Mouse (Mus musculus) left cerebral cortex, adult 2 months (tissue): ENCODE data around the gene Zfp322a. TPM values are rescaled to one million over a fixed set of nuclear protein-coding genes. Genes with fewer than 3 reads are reported as not detected.
"Not testable (repeated sequence)": the region's sequence is repeated elsewhere in the genome, so short reads cannot be mapped to it uniquely, and the experiment has no call there.

Experiments
- DNase-seq, 2 experiments: peaks; one replicate each; pipeline ENCODE4 v3.0.0; 2021 to 2022; ENCODE audit warnings: low spot score in 2 of 2, mixed read lengths in 1 of 2; ENCODE audit errors: extremely low spot score in 1 of 2
- H3K27ac ChIP-seq: fragments of 200-600 bp; 2 replicates; pipeline ENCODE4 v1.8.1; 2022
- H3K4me3 ChIP-seq: fragments of 200-600 bp; 2 replicates; pipeline ENCODE4 v1.8.1; 2022
- CTCF ChIP-seq: fragments of 200-600 bp; IDR thresholded peaks from 2 replicates; pipeline ENCODE4 v1.8.1; 2022; ENCODE audit warnings: antibody characterized with exemption, mild to moderate bottlenecking, moderate library complexity
- intact Hi-C: fragments of 180-260 bp; cut with DNase I; formaldehyde crosslinking; loops from one replicate; pipeline ENCODE4 v1.15.1; 2025
- long read RNA-seq, 2 experiments: library from polyadenylated mRNA; stranded (forward); transcript quantifications; one replicate each; pipeline ENCODE4 v2.0.0; 2021; ENCODE audit warnings: borderline mapping rate in 2 of 2
- total RNA-seq, 2 experiments: library from RNA; stranded (reverse); gene quantifications; 2 replicates each; pipeline ENCODE4 v1.2.3; 2021

The Zfp322a gene
- total RNA-seq = 10 to 100 TPM; 29.8 to 33.3 TPM
- long read RNA-seq, experiment 1, full-length matches to known transcripts = 32 of 35 reads
- long read RNA-seq, experiment 1, partial matches to known transcripts = 0 of 35 reads
- long read RNA-seq, experiment 1, other reads (novel, unspliced or antisense) = 3 of 35 reads
- long read RNA-seq, experiment 2, full-length matches to known transcripts = 21 of 22 reads
- long read RNA-seq, experiment 2, partial matches to known transcripts = 0 of 22 reads
- long read RNA-seq, experiment 2, other reads (novel, unspliced or antisense) = 1 of 22 reads

- peak within 1 kb of the TSS; percentile 97 for H3K27ac ChIP-seq
- intact Hi-C loops = no loop called here
- H3K4me3 ChIP-seq = peak within 1 kb of the TSS; percentile 86
- DNase-seq = peak; percentile 95 to 97
- no peak for TF ChIP-seq CTCF
Observed at GRCm38 (mm10) chr13:23368583-23369420, at the start of gene Zfp322a. Gene Zfp322a, minus strand, starts transcription at chr13:23369208.

GRCm38 (mm10) chr13:23412630-23413521 is 43.9 kb upstream of the Zfp322a start:
- Histone ChIP-seq H3K27ac (no peak overlapping the region; the same call in 1 of the 2 replicates), H3K4me3 (peak overlapping the region; percentile 51)
- TF ChIP-seq CTCF = no peak
- DNase-seq = peak; percentile 73 to 82
- intact Hi-C loops = loop anchor here (1.0 to 5.0 kb wide), 3 partner anchors 12 to 1703 kb away; no protein-coding TSS in a partner anchor

- peak in 1 of 2 experiments; percentile 63 for DNase-seq
- TF ChIP-seq CTCF = no peak
- H3K27ac ChIP-seq = no peak overlapping the region; the same call in 1 of the 2 replicates
- intact Hi-C loops = loop anchor here (1.0 to 5.0 kb wide), 3 partner anchors 11 to 1702 kb away; no protein-coding TSS in a partner anchor
- H3K4me3 ChIP-seq = peak overlapping the region; percentile 51
Observed at GRCm38 (mm10) chr13:23412211-23412629, 43.2 kb upstream of the Zfp322a start.

- peak overlapping the region; percentile 51 for H3K4me3 ChIP-seq
- peak; percentile 68 to 72 for DNase-seq
- TF ChIP-seq CTCF = peak; percentile 30
- intact Hi-C loops = loop anchor here (1.0 to 5.0 kb wide), 3 partner anchors 10 to 1701 kb away; no protein-coding TSS in a partner anchor
- H3K27ac ChIP-seq = no peak overlapping the region
Observed at GRCm38 (mm10) chr13:23411311-23412210, 42.6 kb upstream of the Zfp322a start.

- no peak for DNase-seq
- no peak overlapping the region for H3K4me3 ChIP-seq
- no peak for TF ChIP-seq CTCF
- H3K27ac ChIP-seq = no peak overlapping the region
- intact Hi-C loops = loop anchor here (5.0 kb wide), 1 partner anchor 1358 kb away; no protein-coding TSS in a partner anchor
Observed at GRCm38 (mm10) chr13:23410632-23411031, 41.6 kb upstream of the Zfp322a start.

GRCm38 (mm10) chr13:23402626-23403025 is 33.6 kb upstream of the Zfp322a start:
- no peak overlapping the region for H3K27ac ChIP-seq
- TF ChIP-seq CTCF = no peak
- no peak for DNase-seq
- H3K4me3 ChIP-seq = no peak overlapping the region
- intact Hi-C loops = loop anchor here (5.0 to 10.0 kb wide), 4 partner anchors 115 to 1548 kb away; no protein-coding TSS in a partner anchor

- intact Hi-C loops = loop anchor here (1.0 to 10.0 kb wide), 5 partner anchors 10 to 1547 kb away; no protein-coding TSS in a partner anchor
- TF ChIP-seq CTCF = peak; percentile 97
- Histone ChIP-seq H3K27ac (no peak overlapping the region), H3K4me3 (peak overlapping the region; percentile 28)
- peak; percentile 79 to 83 for DNase-seq
Observed at GRCm38 (mm10) chr13:23401683-23402527, 32.9 kb upstream of the Zfp322a start.

GRCm38 (mm10) chr13:23400771-23401682 is 32.0 kb upstream of the Zfp322a start:
- no peak for DNase-seq
- Histone ChIP-seq H3K4me3 (peak overlapping the region; percentile 28), H3K27ac (no peak overlapping the region)
- intact Hi-C loops = loop anchor here (1.0 to 10.0 kb wide), 5 partner anchors 11 to 1546 kb away; no protein-coding TSS in a partner anchor
- TF ChIP-seq CTCF = no peak

GRCm38 (mm10) chr13:23396913-23397312 is 27.9 kb upstream of the Zfp322a start:
- DNase-seq = peak in 1 of 2 experiments; percentile 27
- not testable (repeated sequence) for H3K4me3 ChIP-seq, H3K27ac ChIP-seq
- intact Hi-C loops = loop anchor here (10.0 kb wide), 1 partner anchor 1392 kb away; the partner anchor contains the start of gene Prss16
